8 mouse cellular contexts compared by ENCODE assay signal in genomic region chrX:163957803-163958466, GRCm38 (mm10). TPM values are rescaled to one million over a fixed set of nuclear protein-coding genes. Genes with fewer than 3 reads are reported as not detected.
A peak's percentile ranks its signal among the peaks of the same experiment; 100 is the strongest.
DNase-seq lines count a peak whose midpoint lies in the region; ATAC-seq and TF ChIP-seq lines count a peak whose summit lies in the region.

No protein-coding gene starts in this region.

- no peaks in the 10 kb centered on the region for H3K9me3 ChIP-seq in ES-E14 (ENCODE audit: control insufficient read depth, insufficient read depth, low read depth, low read length)
- peaks cover 8% of the 10 kb centered on the region for H3K9me3 ChIP-seq in erythroblast, embryonic 14.5 days (ENCODE audit: control insufficient read depth, low read length)
- no peaks in the 10 kb centered on the region for H3K9me3 ChIP-seq in heart, embryonic 16.5 days (replicated peaks; ENCODE audit: control insufficient read depth, low read length)

- peaks cover 2% of the 10 kb centered on the region; the same call in 1 of the 2 replicates for H3K27me3 ChIP-seq in erythroblast, embryonic 14.5 days (ENCODE audit: control insufficient read depth)
- H3K27me3 ChIP-seq in heart, embryonic 16.5 days (ENCODE audit: control insufficient read depth, insufficient read depth, low read length): no peaks in the 10 kb centered on the region

- in situ Hi-C loops in ES-E14 (cut with MboI; ENCODE audit: low sequenced_read_pairs in 2 of 2, unreplicated experiment in 2 of 2): loop anchor here in 1 of 2 experiments (10.0 kb wide), 1 partner anchor 117 kb away; the partner anchor contains the start of gene Siah1b

- peak overlapping the region; percentile 100 for H3K27ac ChIP-seq in ES-E14 (ENCODE audit: insufficient read depth, low read depth, low read length, poor library complexity, severe bottlenecking)
- peak overlapping the region; percentile 97 for H3K27ac ChIP-seq in heart, embryonic 16.5 days (ENCODE audit: low read length)

- H3K36me3 ChIP-seq in ES-E14 (ENCODE audit: control insufficient read depth, insufficient read depth, low read length, poor library complexity, severe bottlenecking): peaks cover 8% of the 10 kb centered on the region
- peaks cover 38% of the 10 kb centered on the region for H3K36me3 ChIP-seq in erythroblast, embryonic 14.5 days (ENCODE audit: control insufficient read depth)
- peaks cover 5% of the 10 kb centered on the region for H3K36me3 ChIP-seq in heart, embryonic 16.5 days (ENCODE audit: control insufficient read depth, insufficient read depth)

- 9% methylated on average over 51 of the region's 67 CpGs for WGBS in heart, embryonic 16.5 days

- peak overlapping the region; percentile 100 for H3K9ac ChIP-seq in ES-E14 (ENCODE audit: insufficient read depth, low read depth, low read length, poor library complexity, severe bottlenecking)
- peak overlapping the region; percentile 78 for H3K9ac ChIP-seq in heart, embryonic 16.5 days (ENCODE audit: low read length)

- DNase-seq in ES-E14 (ENCODE audit: low read depth, low spot score): peak; percentile 38
- peak; percentile 55 for DNase-seq in c-Kit-negative CD71-positive TER-119-positive erythroid progenitor cells, embryonic 14.5 days (ENCODE audit: low read depth, low spot score)
- peak; percentile 75 to 80 for DNase-seq in kidney, postnatal 4 days
- peak; percentile 69 for DNase-seq in lung, postnatal 36 days
- peak; percentile 57 for DNase-seq in ovary, postnatal 36 days (ENCODE audit: low spot score)
- peak; percentile 83 for DNase-seq in thymus, postnatal 14 days

- peak overlapping the region; percentile 91 to 100 for H3K4me3 ChIP-seq in ES-E14 (ENCODE audit: insufficient read depth in 1 of 2, low read depth in 1 of 2, low read length in 2 of 2, poor library complexity in 1 of 2, severe bottlenecking in 1 of 2)
- H3K4me3 ChIP-seq in erythroblast, embryonic 14.5 days (replicated peaks): peak overlapping the region; percentile 91
- peak overlapping the region; percentile 74 for H3K4me3 ChIP-seq in heart, embryonic 16.5 days (ENCODE audit: low read length)

- H3K4me2 ChIP-seq in heart, embryonic 16.5 days (ENCODE audit: low read depth, low read length): peak overlapping the region; percentile 65

- H3K4me1 ChIP-seq in ES-E14 (ENCODE audit: control insufficient read depth in 2 of 2, insufficient read depth in 2 of 2, low read length in 2 of 2, poor library complexity in 1 of 2): no peaks in the 10 kb centered on the region
- peaks cover 19% of the 10 kb centered on the region for H3K4me1 ChIP-seq in erythroblast, embryonic 14.5 days (ENCODE audit: control insufficient read depth)
- peaks cover 3% of the 10 kb centered on the region; the same call in 1 of the 2 replicates for H3K4me1 ChIP-seq in heart, embryonic 16.5 days (ENCODE audit: control insufficient read depth, insufficient read depth, low read length)

- peak; percentile 90 for ATAC-seq in heart, embryonic 16.5 days (replicated peaks; ENCODE audit: extremely low read depth, insufficient read depth, low FRiP score)

TF ChIP-seq in ES-E14, 5 proteins besides CTCF, POLR2A, EP300 and RAD21:
- no peak for TF ChIP-seq ZC3H11A (IDR thresholded peaks at IDR 0.05; ENCODE audit: borderline replicate concordance, low read depth, low read length)
- no peak for TF ChIP-seq ZNF384 (IDR thresholded peaks at IDR 0.05; ENCODE audit: low read depth, low read length)
- TF ChIP-seq CHD2 (IDR thresholded peaks at IDR 0.05; ENCODE audit: low read depth, low read length): no peak
- no peak for TF ChIP-seq HCFC1 (IDR thresholded peaks at IDR 0.05; ENCODE audit: borderline replicate concordance, insufficient read depth, low read length)
- no peak for TF ChIP-seq MAFK (IDR thresholded peaks at IDR 0.05; ENCODE audit: insufficient read depth, low read depth, low read length)

RNA-seq across cellular contexts. Expression of gene Zrsr2, which starts 0.5 kb away (rescaled TPM):
- total RNA-seq in ES-E14 (2012; rRNA removed): 31.9 and 36.9 TPM in 2 replicates
- polyA plus RNA-seq in erythroblast, embryonic 14.5 days (2012): 2.6 and 3.9 TPM in 2 replicates
- 27.2 and 27.5 TPM in 2 replicates for polyA plus RNA-seq in heart, embryonic 16.5 days (2015; fragmentation: Nextera tagmentation; extraction: Ambion mirVana)

RNA-seq across cellular contexts. Expression of gene Ap1s2, which starts 49.1 kb away (rescaled TPM):
- total RNA-seq in ES-E14 (2012; rRNA removed): 8.1 and 15.4 TPM in 2 replicates
- 0.04 and 0.12 TPM in 2 replicates for polyA plus RNA-seq in erythroblast, embryonic 14.5 days (2012)
- polyA plus RNA-seq in heart, embryonic 16.5 days (2015; fragmentation: Nextera tagmentation; extraction: Ambion mirVana): 16.9 and 18.8 TPM in 2 replicates

Comparison
In these comparisons a context has a peak if more than half of its experiments do, and no peak if none do; other contexts are left out.
1. Peak in every context shown above with its lines: DNase-seq, ATAC-seq, H3K4me3 ChIP-seq and H3K27ac ChIP-seq.
2. RNA of gene Ap1s2, which starts 49.1 kb away (polyA plus RNA-seq): 16.9 to 18.8 TPM in heart, embryonic 16.5 days; 0.04 to 0.12 TPM in erythroblast, embryonic 14.5 days; every median in the first group is over 10 times any median in the second.